Mouse (Mus musculus): Measurements from ENCODE around the gene Gm17190. TPM values are rescaled to one million over a fixed set of nuclear protein-coding genes. Genes with fewer than 3 reads are reported as not detected.

Gene Gm17190
- total RNA-seq, 1 experiment, result not detected

DNA sequence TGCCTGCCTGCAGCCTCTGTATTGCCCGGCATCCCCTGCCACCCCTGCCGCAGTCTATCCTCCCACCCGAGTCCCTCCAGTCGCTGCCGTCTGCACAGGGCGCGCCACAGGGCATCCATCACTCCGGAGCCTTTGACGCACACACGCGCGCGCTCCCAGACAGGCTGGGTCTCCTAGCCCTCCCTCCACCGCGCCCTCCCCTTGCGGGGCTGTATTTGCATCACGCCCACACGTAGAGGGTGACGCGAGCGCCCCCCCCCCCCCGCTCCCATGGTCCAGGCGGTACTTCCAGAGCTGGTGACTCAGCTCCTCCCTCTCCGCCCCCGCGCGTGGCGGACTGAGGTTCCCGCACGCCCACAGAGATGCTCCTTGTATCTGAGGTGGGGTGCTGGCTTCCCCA is 49.2 kb downstream of the Gm17190 start:
- DNase-seq (ENCODE audit: low read depth, low spot score), result no peak
- Histone ChIP-seq H3K4me1 (ENCODE audit: control insufficient read depth in 2 of 2, insufficient read depth in 2 of 2, low read length in 2 of 2, poor library complexity in 1 of 2) (no peaks in the 10 kb centered on the region), H3K4me3 (ENCODE audit: insufficient read depth in 1 of 2, low read depth in 1 of 2, low read length in 2 of 2, poor library complexity in 1 of 2, severe bottlenecking in 1 of 2) (peak overlapping the region; percentile 67 to 77), H3K9me3 (ENCODE audit: control insufficient read depth, insufficient read depth, low read depth, low read length) (no peaks in the 10 kb centered on the region), H3K27ac (ENCODE audit: insufficient read depth, low read depth, low read length, poor library complexity, severe bottlenecking) (no peak overlapping the region), H3K9ac (ENCODE audit: insufficient read depth, low read depth, low read length, poor library complexity, severe bottlenecking) (peak overlapping the region; percentile 30; the same call in 1 of the 2 replicates), H3K36me3 (ENCODE audit: control insufficient read depth, insufficient read depth, low read length, poor library complexity, severe bottlenecking) (no peaks in the 10 kb centered on the region)
- in situ Hi-C loops (cut with MboI; ENCODE audit: low sequenced_read_pairs in 2 of 2, unreplicated experiment in 2 of 2), result no loop called here
- TF ChIP-seq CHD2 (IDR thresholded peaks at IDR 0.05; ENCODE audit: low read depth, low read length), result no peak
- no peak for TF ChIP-seq MAFK (IDR thresholded peaks at IDR 0.05; ENCODE audit: insufficient read depth, low read depth, low read length)
- TF ChIP-seq HCFC1 (IDR thresholded peaks at IDR 0.05; ENCODE audit: borderline replicate concordance, insufficient read depth, low read length), result no peak
- TF ChIP-seq ZNF384 (IDR thresholded peaks at IDR 0.05; ENCODE audit: low read depth, low read length), result no peak
- TF ChIP-seq ZC3H11A (IDR thresholded peaks at IDR 0.05; ENCODE audit: borderline replicate concordance, low read depth, low read length), result no peak

DNA sequence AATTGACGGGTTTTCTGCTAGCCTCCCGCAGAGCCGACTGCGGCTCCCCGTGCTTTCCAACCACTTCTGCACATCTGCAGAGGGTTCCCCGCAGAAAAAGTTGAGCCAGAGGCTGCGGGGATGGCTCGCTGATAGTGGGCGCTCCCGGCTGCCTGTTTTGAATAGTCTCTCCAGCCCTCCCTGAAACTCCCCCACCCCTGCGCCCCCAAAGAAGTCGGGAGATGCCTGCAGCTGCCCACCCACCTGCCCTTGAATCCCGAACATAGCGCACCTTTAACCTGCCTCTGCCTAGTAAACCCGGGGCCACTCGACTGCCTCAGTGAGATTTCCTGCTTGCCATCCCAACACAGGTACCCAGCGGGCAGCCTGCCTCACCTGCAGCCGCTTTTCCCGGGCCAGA is 50.1 kb downstream of the Gm17190 start:
- H3K4me1 ChIP-seq (ENCODE audit: control insufficient read depth in 2 of 2, insufficient read depth in 2 of 2, low read length in 2 of 2, poor library complexity in 1 of 2), result peaks cover 0 to 2% of the 10 kb centered on the region in 2 experiments; a peak in 1 of 4 replicates
- no peak for TF ChIP-seq ZNF384 (IDR thresholded peaks at IDR 0.05; ENCODE audit: low read depth, low read length)
- TF ChIP-seq ZC3H11A (IDR thresholded peaks at IDR 0.05; ENCODE audit: borderline replicate concordance, low read depth, low read length), result no peak
- TF ChIP-seq HCFC1 (IDR thresholded peaks at IDR 0.05; ENCODE audit: borderline replicate concordance, insufficient read depth, low read length), result no peak
- TF ChIP-seq CHD2 (IDR thresholded peaks at IDR 0.05; ENCODE audit: low read depth, low read length), result no peak
- TF ChIP-seq MAFK (IDR thresholded peaks at IDR 0.05; ENCODE audit: insufficient read depth, low read depth, low read length), result no peak
- DNase-seq (ENCODE audit: low read depth, low spot score), result no peak
- H3K27ac ChIP-seq (ENCODE audit: insufficient read depth, low read depth, low read length, poor library complexity, severe bottlenecking), result no peak overlapping the region
- H3K4me3 ChIP-seq (ENCODE audit: insufficient read depth in 1 of 2, low read depth in 1 of 2, low read length in 2 of 2, poor library complexity in 1 of 2, severe bottlenecking in 1 of 2), result peak overlapping the region; percentile 55 to 77
- H3K9ac ChIP-seq (ENCODE audit: insufficient read depth, low read depth, low read length, poor library complexity, severe bottlenecking), result peak overlapping the region; percentile 6; the same call in 1 of the 2 replicates
- H3K9me3 ChIP-seq (ENCODE audit: control insufficient read depth, insufficient read depth, low read depth, low read length), result no peaks in the 10 kb centered on the region
- in situ Hi-C loops (cut with MboI; ENCODE audit: low sequenced_read_pairs in 2 of 2, unreplicated experiment in 2 of 2), result no loop called here
- no peaks in the 10 kb centered on the region for H3K36me3 ChIP-seq (ENCODE audit: control insufficient read depth, insufficient read depth, low read length, poor library complexity, severe bottlenecking)

DNA sequence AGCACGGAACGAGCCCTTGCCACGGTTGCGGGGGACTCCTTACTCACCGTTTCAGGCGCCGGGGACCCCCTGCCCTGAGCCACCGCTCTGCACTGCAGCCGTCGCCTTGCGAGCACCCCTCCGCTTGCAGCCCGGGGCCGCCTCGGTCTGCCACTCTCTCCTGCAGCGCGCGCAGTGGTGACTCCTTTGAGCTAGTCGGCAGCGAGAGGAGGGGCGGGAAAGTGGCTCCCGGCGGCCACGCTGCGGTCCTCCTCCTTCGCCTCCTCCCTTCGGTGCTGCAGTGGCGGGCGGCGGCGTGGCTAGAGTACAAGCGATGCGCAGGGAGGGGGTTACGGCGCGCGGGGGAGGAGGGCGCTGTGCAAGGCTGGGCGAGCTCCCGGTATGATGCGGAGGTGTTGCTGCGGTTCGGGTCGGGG is 50.6 kb downstream of the Gm17190 start, which contains the start of gene Sv2c:
Sv2c (minus strand) TSS at position 177 of the 416 bp plus-strand sequence.
- in situ Hi-C loops (cut with MboI; ENCODE audit: low sequenced_read_pairs in 2 of 2, unreplicated experiment in 2 of 2), result no loop called here
- peak; percentile 69 for DNase-seq (ENCODE audit: low read depth, low spot score)
- Histone ChIP-seq H3K4me3 (ENCODE audit: insufficient read depth in 1 of 2, low read depth in 1 of 2, low read length in 2 of 2, poor library complexity in 1 of 2, severe bottlenecking in 1 of 2) (peak within 1 kb of the TSS; percentile 67 to 77), H3K4me1 (ENCODE audit: control insufficient read depth in 2 of 2, insufficient read depth in 2 of 2, low read length in 2 of 2, poor library complexity in 1 of 2) (peaks cover 0 to 2% of the 10 kb centered on the region in 2 experiments; a peak in 1 of 4 replicates), H3K9me3 (ENCODE audit: control insufficient read depth, insufficient read depth, low read depth, low read length) (no peaks in the 10 kb centered on the region), H3K9ac (ENCODE audit: insufficient read depth, low read depth, low read length, poor library complexity, severe bottlenecking) (peak within 1 kb of the TSS; percentile 6; the same call in 1 of the 2 replicates), H3K36me3 (ENCODE audit: control insufficient read depth, insufficient read depth, low read length, poor library complexity, severe bottlenecking) (no peaks in the 10 kb centered on the region), H3K27ac (ENCODE audit: insufficient read depth, low read depth, low read length, poor library complexity, severe bottlenecking) (no peak within 1 kb of the TSS)
- TF ChIP-seq ZC3H11A (IDR thresholded peaks at IDR 0.05; ENCODE audit: borderline replicate concordance, low read depth, low read length) (no peak), MAFK (IDR thresholded peaks at IDR 0.05; ENCODE audit: insufficient read depth, low read depth, low read length) (no peak), ZNF384 (IDR thresholded peaks at IDR 0.05; ENCODE audit: low read depth, low read length) (no peak), CHD2 (IDR thresholded peaks at IDR 0.05; ENCODE audit: low read depth, low read length) (no peak), HCFC1 (IDR thresholded peaks at IDR 0.05; ENCODE audit: borderline replicate concordance, insufficient read depth, low read length) (no peak)

Other genes with a start within 250 kb of the Gm17190 start
- gene Iqgap2, start 190.1 kb upstream of the Gm17190 start, total RNA-seq (2012; rRNA removed), result 15.0 and 16.1 TPM in 2 replicates
- 7.0 and 13.2 TPM in 2 replicates for gene Gm20075, start 678 bp upstream of the Gm17190 start, total RNA-seq (2012; rRNA removed)
- 0.89 and 1.9 TPM in 2 replicates for gene Sv2c, start 50.5 kb downstream of the Gm17190 start, total RNA-seq (2012; rRNA removed)

Data from ES-E14 (cell line).